In the genomic region with DNA sequence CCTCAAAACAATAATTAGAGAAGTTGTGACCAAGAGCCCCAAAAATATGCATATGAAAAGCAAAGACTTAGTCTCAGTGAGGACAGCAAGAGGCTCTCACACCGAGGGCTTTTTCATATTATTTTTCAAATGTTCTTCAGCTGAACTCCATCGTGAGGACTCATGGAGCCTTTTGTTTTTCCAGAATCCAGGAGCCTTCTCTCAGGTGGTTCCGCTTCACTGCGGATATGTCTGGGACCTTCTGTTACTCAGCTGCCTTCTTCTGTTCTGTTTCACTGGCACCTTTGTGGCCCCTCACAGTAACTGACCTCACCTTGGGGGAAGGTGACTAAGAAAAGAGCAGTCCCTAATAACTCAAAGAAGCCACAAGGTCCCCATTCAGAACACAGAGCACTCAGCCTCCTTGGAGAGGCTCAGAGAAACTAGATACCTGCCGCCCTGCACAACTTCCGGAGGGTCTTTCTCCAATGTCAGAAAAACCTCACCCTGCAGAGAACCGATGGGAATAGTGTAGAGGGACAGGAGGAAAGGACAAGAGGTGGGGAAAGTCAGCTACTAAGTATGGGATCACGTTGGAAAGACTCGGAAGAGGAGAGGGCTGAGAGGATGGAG, we compare ENCODE assay signal across 8 mouse cellular contexts. TPM values are rescaled to one million over a fixed set of nuclear protein-coding genes. Genes with fewer than 3 reads are reported as not detected.
A peak's percentile ranks its signal among the peaks of the same experiment; 100 is the strongest.
DNase-seq lines count a peak whose midpoint lies in the region; ATAC-seq and TF ChIP-seq lines count a peak whose summit lies in the region.

No protein-coding gene starts in this region.

- peaks cover 47% of the 10 kb centered on the region for H3K27me3 ChIP-seq in heart, embryonic 15.5 days
- H3K27me3 ChIP-seq in heart, adult 2 months (ENCODE audit: control insufficient read depth, insufficient read depth, low read length): peaks cover 12% of the 10 kb centered on the region
- peaks cover 24% of the 10 kb centered on the region for H3K27me3 ChIP-seq in hindbrain, embryonic 10.5 days (ENCODE audit: insufficient read depth, poor library complexity, severe bottlenecking)
- peaks cover 50% of the 10 kb centered on the region for H3K27me3 ChIP-seq in midbrain, embryonic 10.5 days (ENCODE audit: low read depth, poor library complexity, severe bottlenecking)

- TF ChIP-seq EP300 in heart, adult 2 months (IDR thresholded peaks at IDR 0.05; ENCODE audit: insufficient read depth, low read depth, low read length): no peak

- peaks cover 11% of the 10 kb centered on the region for H3K4me1 ChIP-seq in heart, embryonic 15.5 days (replicated peaks)
- no peaks in the 10 kb centered on the region; the same call in 1 of the 2 replicates for H3K4me1 ChIP-seq in heart, adult 2 months (ENCODE audit: control insufficient read depth, insufficient read depth, low read length)
- peaks cover 29% of the 10 kb centered on the region for H3K4me1 ChIP-seq in hindbrain, embryonic 10.5 days (replicated peaks)
- H3K4me1 ChIP-seq in midbrain, embryonic 10.5 days: peaks cover 26% of the 10 kb centered on the region

- H3K4me3 ChIP-seq in heart, embryonic 15.5 days: peak overlapping the region; percentile 68
- H3K4me3 ChIP-seq in heart, adult 2 months: no peak overlapping the region
- H3K4me3 ChIP-seq in hindbrain, embryonic 10.5 days: peak overlapping the region; percentile 79
- H3K4me3 ChIP-seq in midbrain, embryonic 10.5 days: peak overlapping the region; percentile 75

- no peak for ATAC-seq in heart, embryonic 15.5 days (replicated peaks; ENCODE audit: insufficient number of reproducible peaks, insufficient read depth, low FRiP score, low read depth)
- no peak; the same call in 1 of the 2 replicates for ATAC-seq in frontal cortex, adult (ENCODE audit: low TSS enrichment)

- TF ChIP-seq CTCF in heart, adult 2 months (IDR thresholded peaks at IDR 0.05): no peak

- H3K36me3 ChIP-seq in heart, embryonic 15.5 days: no peaks in the 10 kb centered on the region
- no peaks in the 10 kb centered on the region for H3K36me3 ChIP-seq in heart, adult 2 months (ENCODE audit: control insufficient read depth, insufficient read depth, low read length)
- no peaks in the 10 kb centered on the region for H3K36me3 ChIP-seq in hindbrain, embryonic 10.5 days
- H3K36me3 ChIP-seq in midbrain, embryonic 10.5 days: no peaks in the 10 kb centered on the region

- H3K9ac ChIP-seq in heart, embryonic 15.5 days: peak overlapping the region; percentile 64
- H3K9ac ChIP-seq in heart, adult 2 months (ENCODE audit: low read depth, low read length): no peak overlapping the region

- intact Hi-C loops in heart, adult 2 months (cut with DNase I): no loop called here

- DNase-seq in heart, adult 2 months: no peak
- DNase-seq in R1 (ENCODE audit: low read depth, low spot score): peak; percentile 32
- DNase-seq in hindbrain, embryonic 10.5 days (ENCODE audit: low spot score): no peak
- DNase-seq in midbrain, embryonic 10.5 days (ENCODE audit: low spot score): no peak
- DNase-seq in layer of hippocampus, adult 9-11 months: no peak
- no peak for DNase-seq in right cerebral cortex, postnatal 14 days

- H3K27ac ChIP-seq in heart, embryonic 15.5 days: no peak overlapping the region
- H3K27ac ChIP-seq in heart, adult 2 months: no peak overlapping the region
- peak overlapping the region; percentile 94 for H3K27ac ChIP-seq in hindbrain, embryonic 10.5 days
- H3K27ac ChIP-seq in midbrain, embryonic 10.5 days (replicated peaks): peak overlapping the region; percentile 91

- peak overlapping the region; percentile 99 for H3K4me2 ChIP-seq in heart, embryonic 15.5 days

- no peaks in the 10 kb centered on the region for H3K9me3 ChIP-seq in heart, embryonic 15.5 days (replicated peaks)
- H3K9me3 ChIP-seq in hindbrain, embryonic 10.5 days: no peaks in the 10 kb centered on the region
- no peaks in the 10 kb centered on the region for H3K9me3 ChIP-seq in midbrain, embryonic 10.5 days (replicated peaks)

- no peak for TF ChIP-seq POLR2A in heart, adult 2 months (IDR thresholded peaks at IDR 0.05; ENCODE audit: insufficient read depth, low read depth, low read length)

- WGBS in heart, embryonic 15.5 days: 18% methylated on average over 9 of the region's 9 CpGs
- WGBS in heart, adult 2 months: 24% methylated on average over 9 of the region's 9 CpGs
- WGBS in hindbrain, embryonic 10.5 days: 11% methylated on average over 9 of the region's 9 CpGs
- 14% methylated on average over 9 of the region's 9 CpGs for WGBS in midbrain, embryonic 10.5 days

- no peaks in the 10 kb centered on the region for H3K79me2 ChIP-seq in heart, adult 2 months (replicated peaks; ENCODE audit: control insufficient read depth, insufficient read depth, low read length)

RNA-seq across cellular contexts. Expression of a gene that starts 0.9 kb away (rescaled TPM):
- 0.59 and 1.2 TPM in 2 replicates for polyA plus RNA-seq in heart, embryonic 15.5 days (2015; fragmentation: Nextera tagmentation; extraction: Ambion mirVana)
- total RNA-seq in heart, adult 2 months (2021): under 1 TPM; 0.29 to 0.30 TPM
- polyA plus RNA-seq in heart, adult 2 months (2012; rRNA removed): 0.18 and 0.43 TPM in 2 replicates
- polyA plus RNA-seq in hindbrain, embryonic 10.5 days (2016; fragmentation: Nextera tagmentation; extraction: Ambion mirVana): 9.9 and 11.6 TPM in 2 replicates
- 5.5 and 5.8 TPM in 2 replicates for polyA plus RNA-seq in midbrain, embryonic 10.5 days (2016; fragmentation: Nextera tagmentation; extraction: Ambion mirVana)

Comparison
In these comparisons a context has a peak if more than half of its experiments do, and no peak if none do; other contexts are left out.
1. H3K27ac ChIP-seq: peak in hindbrain, embryonic 10.5 days (single experiment) and midbrain, embryonic 10.5 days (single experiment); none in heart, embryonic 15.5 days (single experiment) and heart, adult 2 months (single experiment).